Mouse (Mus musculus) bone marrow, adult 2 months (tissue): ENCODE measurements around the gene Mymx. TPM values are rescaled to one million over a fixed set of nuclear protein-coding genes. Genes with fewer than 3 reads are reported as not detected.

Experiments
- H3K27ac ChIP-seq: fragments of 200-500 bp; 2 replicates; pipeline ENCODE4 v1.5.1; 2012; ENCODE audit warnings: low read depth, mild to moderate bottlenecking, control low read depth, inconsistent platforms, low read length; ENCODE audit not compliant: control insufficient read depth, poor library complexity, insufficient read depth
- H3K4me1 ChIP-seq: fragments of 200-500 bp; 2 replicates; pipeline ENCODE4 v1.6.1; 2011; ENCODE audit warnings: low read length; ENCODE audit not compliant: control insufficient read depth, insufficient read depth
- H3K4me3 ChIP-seq: fragments of 200-500 bp; replicated peaks from 2 replicates; pipeline ENCODE3; 2011; ENCODE audit warnings: mild to moderate bottlenecking, low read depth, low read length, control low read depth; ENCODE audit not compliant: control insufficient read depth
- CTCF ChIP-seq: fragments of 200-500 bp; IDR thresholded peaks from 2 replicates; pipeline ENCODE4 v1.5.1; 2011; ENCODE audit warnings: low read length, control low read depth; ENCODE audit not compliant: control insufficient read depth, insufficient read depth
- POLR2A ChIP-seq: fragments of 200-500 bp; IDR thresholded peaks from 2 replicates; pipeline ENCODE4 v1.6.1; 2011; ENCODE audit warnings: low read depth, mild to moderate bottlenecking, control low read depth, low read length, borderline replicate concordance; ENCODE audit not compliant: control insufficient read depth
- WGBS: fragments of 180-500 bp; shearing (Covaris S2); methylation state at CpG from one replicate; pipeline ENCODE4 v1.1.7; 2018; 5-methylcytosine and 5-hydroxymethylcytosine counted together
- polyA plus RNA-seq: library from polyadenylated mRNA; stranded (reverse); fragments of >200 nt; gene quantifications from 2 replicates; pipeline ENCODE4 v1.2.4, GENCODE M21; 2011; ENCODE audit warnings: low replicate concordance; ENCODE audit not compliant: missing spikeins, insufficient read depth, insufficient read length

Gene Mymx
- polyA plus RNA-seq, 1 experiment, result 9.3 TPM

DNA sequence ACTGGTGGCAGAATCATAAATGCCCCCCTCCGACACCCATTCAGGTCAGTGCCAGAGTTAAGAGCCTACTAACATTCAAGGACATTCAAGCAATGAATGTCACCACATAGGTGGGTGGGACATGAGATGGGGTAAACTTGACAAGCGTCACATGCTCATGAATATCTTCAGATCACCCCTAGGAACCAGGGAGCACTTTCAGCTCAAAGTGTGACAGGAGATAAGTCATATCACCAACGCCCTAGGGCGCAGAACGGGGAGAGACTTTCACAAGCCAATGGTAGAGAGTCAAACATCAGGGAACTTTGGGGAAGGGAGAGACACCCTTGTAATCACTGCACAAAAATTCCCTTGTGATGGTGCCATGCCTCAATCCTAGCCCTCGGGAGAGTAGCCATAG, 19.7 kb downstream of the Mymx start:
- H3K27ac ChIP-seq, result peak overlapping the region; percentile 42

DNA sequence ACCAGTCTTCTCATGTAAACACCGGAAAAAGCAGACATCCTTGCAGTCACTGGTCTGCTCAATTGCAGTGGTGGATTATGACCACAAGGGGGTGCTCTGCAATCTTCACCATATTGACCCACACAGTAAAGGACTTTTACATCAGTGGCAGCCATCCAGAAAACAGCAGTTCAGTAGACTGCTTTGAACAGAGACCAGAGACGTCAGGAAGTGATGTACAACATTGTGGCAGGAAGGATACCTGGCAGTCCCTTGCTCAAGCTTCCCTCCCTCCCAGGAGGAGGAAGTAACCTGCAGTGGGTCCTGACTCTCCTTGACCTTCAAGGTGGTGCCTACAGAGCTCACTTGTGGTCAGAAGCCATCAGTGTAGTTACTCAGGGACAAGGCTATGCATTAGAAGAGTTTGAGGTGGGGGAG, 20.3 kb downstream of the Mymx start:
- 5% methylated on average over 2 of the region's 2 CpGs for WGBS
- Histone ChIP-seq H3K4me1 (peaks cover 18% of the 10 kb centered on the region), H3K27ac (peak overlapping the region; percentile 18; the same call in 1 of the 2 replicates), H3K4me3 (no peak overlapping the region)
- no peak for TF ChIP-seq POLR2A
- TF ChIP-seq CTCF, result peak; percentile 51; the same call in 1 of the 2 replicates

More for the DNA sequence above, 19.7 kb downstream of the Mymx start:
- Histone ChIP-seq H3K4me3 (no peak overlapping the region), H3K4me1 (peaks cover 18% of the 10 kb centered on the region)
- TF ChIP-seq CTCF (no peak), POLR2A (no peak)
- 56% methylated on average over 6 of the region's 6 CpGs for WGBS

- no peak for TF ChIP-seq CTCF
- TF ChIP-seq POLR2A, result no peak
- H3K4me1 ChIP-seq, result peaks cover 18% of the 10 kb centered on the region
- H3K27ac ChIP-seq, result peak overlapping the region; percentile 50
- no peak overlapping the region for H3K4me3 ChIP-seq
- WGBS, result 41% methylated on average over 12 of the region's 12 CpGs
These were observed 20.9 kb downstream of the Mymx start for GRCm38 (mm10) chr17:45580958-45581477.

GRCm38 (mm10) chr17:45579554-45579953, 22.3 kb downstream of the Mymx start:
- WGBS, result 85% methylated on average over 4 of the region's 4 CpGs
- Histone ChIP-seq H3K27ac (no peak overlapping the region), H3K4me1 (peaks cover 14% of the 10 kb centered on the region), H3K4me3 (no peak overlapping the region)
- TF ChIP-seq POLR2A (no peak), CTCF (no peak)

DNA sequence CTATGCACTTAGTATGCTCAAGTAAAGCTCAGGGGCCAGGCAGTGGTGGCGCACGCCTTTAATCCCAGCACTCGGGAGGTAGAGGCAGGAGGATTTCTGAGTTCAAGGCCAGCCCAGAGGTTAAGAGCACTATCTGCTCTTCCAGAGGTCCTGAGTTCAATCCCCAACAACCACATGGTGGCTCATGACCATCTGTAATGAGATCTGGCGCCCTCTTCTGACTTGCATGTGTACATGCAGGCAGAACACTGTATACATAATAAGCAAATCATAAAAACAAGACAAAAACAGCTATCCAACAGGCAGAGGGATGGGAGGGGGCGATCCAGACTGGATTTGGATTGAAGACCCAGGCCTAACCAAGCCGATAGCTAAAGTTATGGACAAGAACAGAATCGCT, 23.1 kb downstream of the Mymx start:
- TF ChIP-seq CTCF, result peak; percentile 17; the same call in 1 of the 2 replicates
- no peak for TF ChIP-seq POLR2A
- 68% methylated on average over 7 of the region's 7 CpGs for WGBS
- peaks cover 12% of the 10 kb centered on the region for H3K4me1 ChIP-seq
- no peak overlapping the region for H3K27ac ChIP-seq
- H3K4me3 ChIP-seq, result no peak overlapping the region

DNA sequence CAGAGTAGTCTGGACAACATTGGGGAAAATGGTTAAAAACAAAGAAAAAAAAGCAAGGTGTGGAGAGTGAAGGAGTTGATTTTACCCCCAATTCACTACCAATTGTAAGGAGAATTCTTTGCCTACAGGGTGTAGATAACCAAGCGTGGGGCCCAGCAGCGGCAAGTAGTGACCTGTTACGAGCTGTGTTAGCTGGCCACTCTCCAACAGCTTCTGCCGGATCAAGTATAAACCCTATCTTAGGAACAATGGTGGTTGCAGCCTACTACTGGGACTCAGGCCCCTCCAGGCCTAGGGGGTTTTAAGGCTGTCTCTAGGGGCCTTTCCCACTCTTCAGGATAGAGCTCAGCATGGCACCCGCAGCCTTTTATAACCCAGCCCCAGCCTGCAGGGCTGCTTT, 23.7 kb downstream of the Mymx start:
- no peak overlapping the region for H3K4me3 ChIP-seq
- H3K27ac ChIP-seq, result no peak overlapping the region
- 56% methylated on average over 5 of the region's 5 CpGs for WGBS
- H3K4me1 ChIP-seq, result peaks cover 9% of the 10 kb centered on the region
- TF ChIP-seq POLR2A (no peak), CTCF (no peak)

- TF ChIP-seq CTCF, result no peak
- no peak for TF ChIP-seq POLR2A
- Histone ChIP-seq H3K27ac (no peak overlapping the region), H3K4me1 (peaks cover 2% of the 10 kb centered on the region; the same call in 1 of the 2 replicates), H3K4me3 (no peak overlapping the region)
- WGBS, result 90% methylated on average over 8 of the region's 8 CpGs
These were observed 26.6 kb downstream of the Mymx start for GRCm38 (mm10) chr17:45575123-45575897.

GRCm38 (mm10) chr17:45574129-45574761, 27.7 kb downstream of the Mymx start:
- Histone ChIP-seq H3K27ac (peak overlapping the region; percentile 93), H3K4me3 (peak overlapping the region; percentile 97), H3K4me1 (no peaks in the 10 kb centered on the region; the same call in 1 of the 2 replicates)
- 0 out of 2 replicates have a peak, but pooled peaks have one; percentile 20 for TF ChIP-seq POLR2A
- TF ChIP-seq CTCF, result no peak
- 3% methylated on average over 17 of the region's 17 CpGs for WGBS
